Mouse (Mus musculus) kidney, postnatal 4 days (tissue): ENCODE results near the gene Prdx2.

Experiments
- DNase-seq, 2 experiments: peaks; one replicate each; pipeline ENCODE4 v3.0.0; 2021; ENCODE audit warnings: mixed read lengths in 2 of 2

The Prdx2 gene

DNA sequence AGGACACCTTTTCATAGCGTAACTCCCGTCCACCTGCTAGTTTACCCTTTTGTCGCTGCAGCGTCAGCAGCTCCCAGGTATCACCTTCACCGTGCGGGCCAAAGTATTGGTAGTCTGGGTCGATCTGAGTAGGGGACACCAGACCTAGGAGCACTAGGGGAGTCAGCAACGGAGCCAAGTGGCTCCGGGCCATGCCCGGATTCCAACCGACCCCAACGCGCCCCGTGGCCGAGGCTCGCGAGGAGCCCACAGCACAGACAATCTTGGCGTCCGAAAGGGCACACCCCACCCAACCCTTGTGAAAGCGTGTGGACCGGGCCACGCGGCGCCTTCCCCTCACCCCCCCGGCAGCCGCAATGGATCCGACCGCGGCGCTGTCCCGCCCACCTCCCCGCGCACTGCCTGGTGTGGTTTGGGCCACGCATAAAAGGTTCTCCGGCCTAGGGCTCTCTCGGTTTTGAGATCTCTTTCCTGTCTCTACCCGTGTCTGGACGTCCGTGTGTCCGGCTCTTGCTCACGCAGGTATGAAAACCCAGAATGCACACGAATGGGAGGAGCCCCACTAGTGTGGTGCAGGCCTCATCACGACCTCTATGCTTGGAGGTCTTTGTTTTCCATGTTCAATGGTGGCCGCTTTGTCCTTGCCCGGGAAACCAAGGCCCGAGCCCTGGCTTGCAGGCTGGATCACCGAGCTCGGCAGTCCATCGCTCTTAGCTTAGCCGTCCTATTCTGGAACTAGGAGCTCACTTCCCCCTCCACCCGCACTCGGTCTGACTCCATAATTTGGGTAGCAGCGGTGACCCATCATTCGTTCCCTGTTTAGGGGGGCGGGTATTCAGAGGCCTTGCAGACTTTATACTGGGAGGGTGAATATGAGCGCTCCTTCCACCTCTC is at the start of gene Prdx2, which contains the start of the genes Gm49661 and Rnaseh2a:
TSS of gene Prdx2 (plus strand) at position 347 of the 894 bp plus-strand sequence.
TSS of gene Gm49661 (minus strand) at position 193 of the 894 bp plus-strand sequence.
TSS of gene Rnaseh2a (minus strand) at position 527 of the 894 bp plus-strand sequence.
- peak; percentile 85 to 92 for DNase-seq

DNA sequence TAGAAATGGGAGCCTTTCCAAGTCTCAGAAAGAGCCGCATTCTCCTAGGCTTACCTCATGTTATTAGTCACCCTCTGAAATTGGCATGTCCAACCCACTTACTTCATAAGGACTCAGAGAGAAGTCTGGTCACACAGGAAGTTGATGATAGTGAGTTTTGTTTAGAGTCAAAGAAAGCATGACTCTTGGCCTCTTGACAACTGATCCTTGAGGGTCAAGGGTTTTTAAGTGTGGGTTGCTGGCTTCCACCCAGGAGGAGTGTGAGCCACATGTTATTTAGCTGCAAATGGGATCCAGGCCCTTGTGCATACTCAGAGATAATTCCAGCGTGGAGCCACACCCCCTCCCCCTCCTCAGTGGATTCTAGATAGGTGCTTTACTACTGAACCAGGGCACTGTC is 47.8 kb upstream of the Prdx2 start:
- no peak for DNase-seq

DNA sequence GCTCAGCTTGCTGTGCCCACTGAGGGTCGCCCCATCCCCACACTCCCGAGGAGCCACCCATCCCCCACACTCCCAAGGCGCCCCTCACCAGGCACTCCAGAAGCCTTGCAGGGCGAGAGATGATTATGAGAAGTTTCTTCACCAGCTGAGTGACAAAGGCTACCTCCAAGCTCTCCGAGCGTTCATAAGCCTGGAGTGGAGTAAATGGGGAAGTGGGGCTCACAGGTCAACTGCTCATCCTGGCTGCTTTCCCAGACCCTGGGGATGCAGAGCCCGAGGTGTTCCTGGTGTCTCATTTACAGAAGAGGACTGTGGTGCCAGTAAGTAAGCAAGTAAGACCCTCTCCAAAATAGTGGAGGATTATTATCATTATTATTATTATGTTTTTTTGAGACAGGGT is 43.8 kb upstream of the Prdx2 start:
- DNase-seq = no peak

DNA sequence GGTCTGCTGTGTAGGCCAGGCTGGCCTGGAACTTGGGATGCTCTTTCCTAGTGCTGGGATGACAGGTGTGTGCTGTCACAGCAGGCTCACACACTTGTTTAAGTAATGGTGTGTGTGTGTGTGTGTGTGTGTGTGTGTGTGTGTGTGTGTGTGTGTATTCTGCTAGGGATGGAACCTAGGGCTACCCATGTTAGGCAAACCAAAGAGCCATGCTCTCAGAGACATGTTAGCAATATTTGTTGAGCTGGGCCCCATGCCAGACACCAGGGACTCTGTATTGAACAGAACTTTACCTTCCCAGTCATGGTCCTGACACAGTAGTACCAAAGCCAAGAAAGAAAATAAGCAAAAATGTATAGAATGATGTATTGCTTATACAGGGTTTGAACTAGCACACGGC is 41.9 kb upstream of the Prdx2 start:
- no peak for DNase-seq

DNA sequence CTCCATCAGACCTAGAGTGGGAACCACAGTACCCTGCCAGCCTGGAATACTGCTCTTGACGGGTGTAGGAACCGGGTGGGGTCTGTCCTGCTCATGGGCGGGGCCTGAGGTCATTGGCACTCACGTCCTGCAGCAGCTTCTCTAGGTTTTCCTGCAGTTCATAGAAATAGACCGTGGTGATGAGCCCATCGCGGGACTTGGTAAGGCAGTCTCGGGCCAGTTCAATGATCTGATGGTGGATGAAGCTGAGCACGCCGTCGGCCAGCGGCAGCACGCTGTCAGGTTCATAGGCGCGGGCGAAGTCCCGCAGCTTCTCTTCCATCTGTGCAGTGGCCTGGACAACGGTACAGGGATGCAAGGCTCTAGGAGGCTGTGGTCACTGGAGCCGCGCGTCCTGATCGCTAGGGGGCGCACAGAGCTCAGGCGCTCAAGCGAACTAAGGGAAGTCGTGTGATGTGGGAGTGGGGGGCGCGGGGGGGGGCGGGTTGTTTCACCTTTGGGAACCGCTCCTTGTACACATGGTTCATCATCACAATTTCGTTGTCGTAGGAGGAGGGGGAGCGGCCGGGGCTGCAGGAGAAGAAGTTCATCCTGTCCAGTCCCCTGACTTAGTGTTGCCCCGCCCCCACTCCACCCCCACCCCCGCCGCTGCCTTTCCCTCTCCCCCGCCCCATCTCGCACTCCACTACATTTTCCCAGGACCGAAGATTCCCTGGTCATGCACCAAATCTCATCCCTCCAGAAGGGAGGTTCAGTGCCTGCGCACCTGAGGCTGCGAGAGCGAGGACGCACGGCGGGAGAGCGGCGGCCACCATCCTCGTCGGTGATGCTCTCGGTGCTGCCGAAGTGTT is 40.7 kb upstream of the Prdx2 start:
- DNase-seq = peak; percentile 84 to 88

DNA sequence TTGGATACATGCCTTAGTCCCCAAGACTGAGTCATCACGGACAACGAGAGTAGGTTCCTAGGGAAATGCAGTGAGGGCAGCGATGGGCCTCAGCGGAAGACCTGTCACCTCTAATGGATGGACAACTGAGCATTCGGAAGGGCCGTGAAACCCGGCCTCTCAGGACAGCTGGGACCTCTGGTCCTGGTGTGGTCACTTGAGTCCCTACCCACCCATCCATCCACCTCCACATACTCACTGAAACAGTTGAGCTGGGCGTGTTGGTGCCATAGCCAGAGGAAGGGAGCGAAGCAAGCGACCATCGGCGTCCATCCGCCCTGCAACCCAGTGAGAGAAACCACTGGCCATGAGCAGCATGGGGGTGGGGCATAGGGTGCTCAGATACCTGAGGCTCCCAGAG is 38.8 kb upstream of the Prdx2 start:
- DNase-seq = no peak

DNA sequence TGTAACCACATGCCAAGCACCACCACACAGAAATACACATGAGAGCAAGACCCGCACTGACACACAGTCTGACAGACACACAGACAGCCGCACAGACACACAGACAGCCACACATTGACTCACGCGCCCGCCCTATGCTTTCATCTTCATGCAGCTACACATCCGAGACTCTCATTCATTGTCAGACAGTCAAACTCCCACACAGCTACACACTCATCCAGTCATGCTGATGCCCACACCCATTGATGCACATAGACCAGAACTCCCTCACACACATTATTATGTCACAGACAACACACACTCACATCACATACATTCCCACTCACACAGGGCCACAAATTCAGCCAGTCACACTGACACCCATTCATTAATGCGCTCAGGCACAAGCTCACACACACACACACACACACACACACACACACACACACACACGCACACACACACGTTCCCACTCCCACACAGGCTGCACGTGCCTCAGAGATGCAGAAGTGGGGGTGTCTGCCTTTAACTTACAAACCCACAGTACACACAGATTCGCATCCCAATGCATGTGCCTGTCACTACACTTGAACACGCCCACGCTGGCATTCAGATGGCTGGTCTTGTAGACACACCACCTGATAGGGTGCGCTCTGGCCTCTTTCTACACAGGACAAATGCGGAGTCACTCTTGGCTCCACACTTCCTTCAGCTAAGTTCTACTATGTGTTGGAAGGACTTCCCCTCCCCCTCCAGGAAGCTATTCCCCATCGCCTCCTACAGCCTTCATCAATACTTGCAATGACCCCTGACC is 35.4 kb upstream of the Prdx2 start:
- DNase-seq = no peak

DNA sequence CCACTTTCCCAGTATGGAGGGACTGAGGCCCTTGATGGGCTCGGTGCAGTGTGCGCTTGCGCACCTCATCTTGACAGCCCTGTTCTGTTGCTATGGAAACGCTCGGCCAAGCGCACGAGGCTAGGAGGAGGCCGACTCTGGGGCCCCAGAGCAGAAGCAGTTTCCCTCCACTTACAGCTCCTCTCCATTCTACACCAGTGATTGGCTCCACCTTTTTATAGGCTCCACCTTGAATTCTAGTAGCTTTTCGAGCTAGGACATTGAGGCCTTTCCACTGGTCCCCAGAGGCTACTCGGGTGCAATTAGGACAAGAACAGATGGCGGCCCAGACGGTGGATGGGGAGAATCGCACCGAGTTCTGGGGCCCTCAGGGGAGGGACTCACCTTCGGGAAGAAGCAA is 34.5 kb upstream of the Prdx2 start:
- DNase-seq = peak; percentile 24 to 55

DNA sequence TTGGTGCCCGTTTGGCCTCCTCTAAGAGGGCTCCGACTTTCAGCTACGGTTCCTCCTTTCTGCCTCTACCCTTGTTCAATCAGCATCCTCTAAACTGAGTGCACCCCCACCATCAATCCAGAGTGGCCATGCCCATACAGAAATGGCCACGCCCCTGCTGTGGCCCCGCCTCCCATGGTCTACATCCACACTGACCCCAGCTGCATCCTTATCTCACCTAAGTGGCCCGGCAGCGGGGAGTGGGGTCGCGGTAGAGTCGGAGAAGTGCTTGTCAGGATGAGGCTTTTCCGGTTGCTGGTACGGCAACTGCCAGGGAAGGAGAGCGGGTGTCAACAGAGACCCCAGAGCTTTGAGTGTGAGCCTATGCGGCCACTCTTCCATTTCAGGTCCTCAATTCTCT is 33.9 kb upstream of the Prdx2 start:
- no peak for DNase-seq

DNA sequence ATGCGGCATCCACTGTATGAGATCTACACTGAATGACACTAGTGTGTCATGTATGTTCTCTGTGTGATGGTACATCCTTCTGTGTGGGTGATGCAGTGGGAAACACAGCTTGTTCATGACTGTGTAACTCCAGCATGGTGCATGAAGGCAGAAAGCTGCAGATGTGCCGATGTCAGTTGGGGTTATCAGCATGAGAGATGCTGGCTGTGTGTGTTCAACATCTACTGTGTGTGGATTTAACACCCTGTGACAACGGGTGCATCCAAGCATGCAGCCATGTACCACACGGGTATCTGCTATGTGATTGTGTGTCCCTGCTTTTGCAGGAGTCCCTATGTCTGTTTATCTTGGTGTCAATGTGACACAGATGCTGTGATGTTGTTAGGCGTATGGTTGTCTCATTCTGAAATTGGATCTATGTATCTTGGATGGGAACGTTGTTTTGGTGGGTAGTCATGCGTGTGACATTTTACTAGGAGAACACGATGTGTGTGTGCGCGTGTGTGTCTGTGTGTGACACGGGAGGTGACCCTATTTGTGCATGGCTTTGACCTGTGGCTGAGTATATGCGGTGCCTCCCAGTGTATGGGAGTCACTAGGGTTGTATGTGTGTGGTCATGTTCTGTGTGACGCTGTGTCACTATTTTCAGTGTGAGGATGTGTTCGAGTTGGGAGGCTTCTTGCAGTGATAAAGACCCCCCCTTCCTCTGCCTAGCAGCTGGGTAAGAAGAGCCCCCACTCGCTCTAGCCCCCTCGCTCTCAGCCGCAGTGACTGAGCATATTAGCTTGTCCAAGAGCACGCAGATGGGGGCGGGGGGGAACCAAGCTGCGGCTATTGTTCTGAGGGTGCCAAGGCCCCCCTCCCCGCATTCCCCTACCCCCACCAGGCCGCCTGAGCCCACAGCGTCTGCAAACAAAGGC is 33.1 kb upstream of the Prdx2 start:
- DNase-seq = no peak

DNA sequence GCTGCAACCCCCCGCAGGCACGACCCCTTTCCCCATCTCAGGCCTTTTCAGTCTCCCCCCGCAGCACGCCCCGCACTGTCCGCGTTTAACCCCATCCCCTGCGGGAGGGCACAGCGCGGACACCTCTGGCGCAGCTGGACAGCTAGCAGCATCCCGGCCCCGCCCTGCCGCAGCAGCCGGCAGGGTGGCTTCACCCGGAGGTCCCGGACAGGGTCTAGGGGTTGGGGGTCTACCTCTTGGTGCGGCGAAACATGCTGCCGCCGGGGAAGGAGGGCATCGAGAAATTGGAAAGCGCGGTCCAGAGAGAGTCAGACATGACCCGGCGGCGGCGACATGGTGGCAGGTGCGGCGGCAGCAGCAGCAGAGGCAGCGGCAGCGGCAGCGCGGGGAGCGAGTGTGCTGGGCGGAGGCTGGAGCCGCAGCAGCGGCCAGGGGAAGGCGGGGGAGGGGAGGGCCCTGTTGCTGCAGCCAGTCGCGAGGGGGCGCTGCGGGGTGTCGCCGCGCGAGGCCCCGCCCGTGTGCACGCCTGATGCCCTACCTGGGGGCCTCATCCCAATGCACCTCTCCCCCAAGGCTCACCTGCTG is 32.3 kb upstream of the Prdx2 start, which contains the start of gene Mast1:
TSS of gene Mast1 (minus strand) at position 398 of the 585 bp plus-strand sequence.
- DNase-seq = peak; percentile 75 to 81

DNA sequence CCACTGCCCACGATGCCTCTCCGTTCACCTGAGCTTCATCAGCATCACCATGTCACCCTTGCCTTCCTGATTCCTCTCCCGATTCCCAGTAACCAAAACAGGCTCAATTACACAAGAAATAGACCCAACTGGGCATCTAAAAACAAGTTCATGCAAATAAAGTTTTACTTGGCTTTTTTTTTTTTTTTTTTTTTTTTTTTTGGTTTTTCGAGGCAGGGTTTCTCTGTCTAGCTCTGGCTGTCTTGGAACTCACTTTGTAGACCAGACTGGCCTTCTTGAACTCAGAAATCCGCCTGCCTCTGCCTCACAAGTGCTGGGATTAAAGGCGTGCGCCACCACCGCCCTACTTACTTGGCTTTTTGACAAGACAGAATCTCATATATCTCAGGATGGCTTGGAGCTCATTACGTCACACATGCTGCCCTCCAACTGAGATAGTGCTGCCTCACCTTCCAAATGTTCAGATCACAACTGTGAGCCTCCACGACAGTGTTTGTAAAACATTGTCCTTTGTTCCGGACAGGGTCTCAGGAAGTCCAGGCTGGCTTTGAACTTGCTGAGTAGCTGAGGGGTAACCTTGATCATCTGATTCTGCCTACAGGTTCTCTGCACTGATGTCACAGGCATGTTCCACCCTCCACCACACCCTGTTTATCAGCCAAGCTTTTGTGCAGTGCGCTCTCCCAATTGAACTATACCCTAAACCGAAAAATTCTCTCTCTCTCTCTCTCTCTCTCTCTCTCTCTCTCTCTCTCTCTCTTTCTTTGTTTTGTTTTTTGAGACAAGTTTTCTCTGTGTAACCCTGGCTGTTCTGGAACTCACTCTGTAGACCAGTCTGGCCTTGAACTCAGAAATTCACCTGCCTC is 31.5 kb upstream of the Prdx2 start:
- no peak for DNase-seq

DNA sequence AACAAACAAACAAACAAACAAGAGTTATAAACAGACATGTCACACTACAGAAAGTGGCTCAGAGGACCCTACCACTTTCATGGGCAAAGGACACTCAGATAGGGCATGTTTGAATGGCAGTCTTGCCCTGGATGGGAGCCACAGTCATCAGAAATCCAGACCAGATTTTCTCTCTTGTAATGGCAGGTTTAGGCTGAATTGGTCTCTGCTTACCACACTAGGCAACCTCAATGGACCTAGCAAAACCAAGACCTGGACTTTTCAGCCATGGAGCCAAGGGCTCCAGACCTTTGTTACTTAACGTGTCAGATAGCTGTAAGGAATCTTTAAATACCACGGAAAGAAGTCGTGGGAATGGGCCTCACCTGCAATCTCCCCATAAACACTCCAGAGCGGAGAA is 25.7 kb upstream of the Prdx2 start:
- DNase-seq = no peak

DNA sequence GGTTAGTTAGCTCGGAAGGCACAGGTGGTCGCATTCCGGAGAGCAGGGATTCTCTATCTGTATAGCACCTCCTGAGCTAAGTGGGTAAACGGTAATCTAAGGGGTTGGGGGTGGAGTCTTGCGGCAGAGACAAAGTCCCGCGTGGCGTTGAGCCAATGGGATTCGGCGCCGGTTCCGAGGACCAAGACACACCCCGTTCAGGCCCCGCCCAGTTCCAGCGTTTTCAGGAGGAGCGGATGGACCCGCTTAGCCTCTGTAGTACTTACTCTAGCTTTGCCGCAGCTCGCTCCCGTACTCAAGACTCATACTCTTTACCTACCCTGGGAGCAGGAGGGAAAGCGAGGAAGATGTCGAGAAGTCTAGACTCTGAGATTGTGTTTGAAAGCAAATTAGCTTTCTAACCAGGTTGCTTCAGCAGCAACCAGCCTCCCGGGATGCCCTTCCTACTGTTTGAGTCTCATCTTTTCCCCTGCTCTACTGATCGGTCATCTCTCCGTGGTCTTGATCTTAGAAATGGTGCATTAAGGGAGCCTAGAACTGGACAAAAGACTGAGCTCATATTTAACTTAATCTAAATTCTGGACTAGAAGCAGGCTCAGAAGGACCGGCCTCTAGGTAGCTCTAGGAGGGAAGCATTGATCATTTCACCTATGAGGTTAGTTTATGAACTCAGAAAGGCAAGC is 24.8 kb upstream of the Prdx2 start:
- peak; percentile 61 to 68 for DNase-seq

DNA sequence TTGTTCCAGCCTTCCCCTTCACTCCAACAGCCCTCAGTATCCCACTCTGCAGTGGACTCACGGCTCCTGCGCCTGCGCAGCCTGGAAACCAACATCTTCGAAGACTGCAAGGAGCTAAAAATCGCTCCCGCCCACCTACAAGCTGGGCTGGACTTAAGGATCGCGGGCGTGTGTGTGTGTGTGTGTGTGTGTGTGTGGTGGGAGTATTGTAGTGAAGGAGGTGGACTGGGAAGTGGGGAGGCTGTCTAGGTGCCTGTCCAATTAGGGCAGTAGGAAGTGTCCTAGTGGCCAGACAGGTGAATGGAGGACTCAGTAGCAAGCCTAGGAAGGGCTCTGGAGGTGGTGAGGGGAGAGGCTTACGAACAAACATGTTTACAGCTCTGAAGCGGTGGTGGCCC is 24.2 kb upstream of the Prdx2 start:
- DNase-seq = peak in 1 of 2 experiments; percentile 16

DNA sequence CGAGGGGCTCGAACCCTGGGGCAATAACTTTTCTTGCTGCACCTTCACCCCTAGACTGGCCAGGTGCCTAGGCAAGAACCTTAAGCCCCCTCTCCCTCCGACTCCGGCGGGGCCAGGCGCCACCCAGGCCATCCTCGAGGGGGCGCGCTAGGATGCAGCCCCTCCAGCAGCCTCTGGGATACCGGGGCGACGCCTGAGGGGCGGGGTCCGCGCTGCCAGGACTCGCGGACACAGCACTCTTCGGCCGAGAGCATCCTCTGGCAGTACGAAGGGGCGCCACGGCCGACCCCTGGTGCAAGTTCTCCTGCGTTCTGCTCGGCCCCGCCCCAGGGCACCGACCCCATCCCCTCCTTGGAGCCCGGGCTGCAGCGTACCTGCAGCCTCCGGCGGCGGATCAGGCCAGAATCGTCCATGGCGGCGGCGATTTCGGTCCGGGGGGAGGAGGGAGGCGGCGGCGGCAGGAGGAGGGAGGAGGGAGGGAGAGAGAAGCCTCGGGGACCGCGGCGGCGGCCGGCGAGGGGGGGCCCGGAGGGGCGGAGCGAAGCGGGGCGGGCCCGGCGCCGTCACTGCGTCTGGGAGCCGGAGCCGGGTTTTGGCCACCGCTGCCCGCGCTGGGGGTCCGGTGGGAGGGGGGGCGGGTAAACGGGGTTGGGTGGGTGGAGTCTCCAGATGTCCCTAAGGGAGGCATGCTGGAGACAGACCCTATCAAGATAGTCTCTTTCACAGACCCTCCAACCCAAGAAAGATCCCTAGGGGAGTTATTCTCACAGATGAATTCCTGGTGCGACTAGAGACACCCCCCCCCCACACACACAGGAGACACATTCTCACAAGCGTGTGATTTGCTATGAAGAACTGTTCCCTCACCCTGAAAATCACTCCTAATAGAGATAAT is 23.5 kb upstream of the Prdx2 start:
- peak in 1 of 2 experiments; percentile 21 for DNase-seq

DNA sequence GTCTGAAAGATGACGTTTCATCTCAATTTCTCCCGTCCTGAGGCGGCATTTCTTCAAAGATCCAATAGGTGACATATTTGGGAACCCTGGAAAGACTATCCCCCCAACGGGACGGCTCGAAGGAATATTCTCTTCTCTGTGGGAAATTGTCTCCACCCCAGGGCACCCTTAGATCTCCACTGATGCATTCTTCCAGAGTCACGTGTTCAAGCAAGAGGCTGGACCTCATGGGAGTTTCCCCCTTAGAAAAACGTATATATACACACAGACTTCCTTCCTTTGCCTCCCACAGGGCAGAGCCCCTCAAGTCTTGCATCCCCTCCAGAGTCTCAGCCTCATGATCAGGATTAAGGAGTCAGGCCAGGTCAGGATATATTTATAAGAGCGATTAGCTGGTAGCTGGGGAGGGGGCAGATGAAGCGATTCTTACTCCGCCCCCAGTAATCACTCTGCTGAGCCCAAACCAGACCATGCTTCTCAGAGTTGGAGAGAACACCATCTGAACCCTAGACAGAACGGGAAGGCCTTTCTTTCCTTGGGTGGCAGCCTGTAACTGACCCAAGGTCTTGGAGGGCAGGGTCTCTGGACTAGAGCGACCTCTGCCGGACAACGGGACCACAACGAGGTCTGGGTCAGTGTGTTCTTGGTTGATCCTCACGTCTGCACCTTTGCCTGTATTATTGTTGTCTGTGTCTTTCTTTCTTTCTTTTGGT is 22.7 kb upstream of the Prdx2 start, which contains the start of gene Rtbdn:
TSS of gene Rtbdn (plus strand) at position 464 of the 713 bp plus-strand sequence.
- DNase-seq = no peak

DNA sequence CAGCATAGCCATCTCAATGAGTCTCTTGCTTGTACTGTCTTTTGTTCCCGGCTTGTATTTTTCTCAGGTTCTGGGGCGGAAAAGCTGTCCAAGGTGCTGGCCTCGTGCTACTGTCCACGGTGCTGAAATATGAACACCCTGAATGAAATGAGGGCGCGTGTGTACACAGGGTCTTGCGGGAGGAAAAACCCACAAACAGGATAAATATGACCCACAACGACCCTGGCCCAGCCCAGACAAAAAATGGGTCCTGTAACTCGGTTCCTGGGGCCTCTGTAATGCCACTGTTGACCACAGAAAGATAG is 22.2 kb upstream of the Prdx2 start:
- DNase-seq = peak; percentile 79 to 80
